Mouse (Mus musculus) stomach, embryonic 14.5 days (tissue): ENCODE measurements around the gene Foxe3. TPM values are rescaled to one million over a fixed set of nuclear protein-coding genes. Genes with fewer than 3 reads are reported as not detected.

Source experiments
- ATAC-seq: fragments of 200-750 bp; cut with Nextera tagmentation; 2 replicates; pipeline ENCODE4 v1.8.0; 2017; ENCODE audit warnings: low read depth, moderate TSS enrichment; ENCODE audit not compliant: insufficient number of reproducible peaks, insufficient read depth, low FRiP score
- H3K27ac ChIP-seq: fragments of 300-500 bp; sonication (generic); 2 replicates; pipeline ENCODE4 v1.5.1; 2014; ENCODE audit warnings: mild to moderate bottlenecking, low read length, moderate library complexity, mixed read lengths
- H3K27me3 ChIP-seq: fragments of 300-500 bp; sonication (generic); 2 replicates; pipeline ENCODE4 v1.6.1; 2014; ENCODE audit warnings: low read length, control low read depth, mixed read lengths; ENCODE audit not compliant: control insufficient read depth, insufficient read depth
- H3K36me3 ChIP-seq: fragments of 300-500 bp; sonication (generic); 2 replicates; pipeline ENCODE4 v1.6.1; 2014; ENCODE audit warnings: mild to moderate bottlenecking, control low read depth, low read length, moderate library complexity, mixed read lengths; ENCODE audit not compliant: control insufficient read depth, insufficient read depth
- H3K4me1 ChIP-seq: fragments of 300-500 bp; sonication (generic); 2 replicates; pipeline ENCODE4 v1.6.1; 2014; ENCODE audit warnings: low read length, control low read depth, mixed read lengths; ENCODE audit not compliant: control insufficient read depth, insufficient read depth
- H3K4me2 ChIP-seq: fragments of 300-500 bp; sonication (generic); replicated peaks from 2 replicates; pipeline ENCODE4 v1.6.1; 2014; ENCODE audit warnings: low read depth, low read length, control low read depth
- H3K4me3 ChIP-seq: fragments of 300-500 bp; sonication (generic); 2 replicates; pipeline ENCODE4 v1.5.1; 2014; ENCODE audit warnings: low read depth, low read length, control low read depth
- H3K9ac ChIP-seq: fragments of 300-500 bp; sonication (generic); replicated peaks from 2 replicates; pipeline ENCODE4 v1.6.1; 2014; ENCODE audit warnings: low read depth, mild to moderate bottlenecking, control low read depth, low read length, moderate library complexity, mixed read lengths
- H3K9me3 ChIP-seq: fragments of 300-500 bp; sonication (generic); 2 replicates; pipeline ENCODE4 v1.6.1; 2016; ENCODE audit warnings: low read depth, low read length, control low read depth; ENCODE audit not compliant: control insufficient read depth
- WGBS: fragments of 180-500 bp; shearing (Covaris S2); extraction: QIAGEN DNeasy Blood & Tissue Kit; methylation state at CpG from one replicate; pipeline ENCODE4 v1.1.7; 2014; 5-methylcytosine and 5-hydroxymethylcytosine counted together
- polyA plus RNA-seq: library from polyadenylated mRNA; unstranded; fragments of >200 nt; fragmentation: Nextera tagmentation; extraction: Ambion mirVana; gene quantifications from 2 replicates; pipeline ENCODE4 v1.2.1, GENCODE M21; 2014

Gene Foxe3
- polyA plus RNA-seq, 1 experiment from 2014 or later, result not detected

DNA sequence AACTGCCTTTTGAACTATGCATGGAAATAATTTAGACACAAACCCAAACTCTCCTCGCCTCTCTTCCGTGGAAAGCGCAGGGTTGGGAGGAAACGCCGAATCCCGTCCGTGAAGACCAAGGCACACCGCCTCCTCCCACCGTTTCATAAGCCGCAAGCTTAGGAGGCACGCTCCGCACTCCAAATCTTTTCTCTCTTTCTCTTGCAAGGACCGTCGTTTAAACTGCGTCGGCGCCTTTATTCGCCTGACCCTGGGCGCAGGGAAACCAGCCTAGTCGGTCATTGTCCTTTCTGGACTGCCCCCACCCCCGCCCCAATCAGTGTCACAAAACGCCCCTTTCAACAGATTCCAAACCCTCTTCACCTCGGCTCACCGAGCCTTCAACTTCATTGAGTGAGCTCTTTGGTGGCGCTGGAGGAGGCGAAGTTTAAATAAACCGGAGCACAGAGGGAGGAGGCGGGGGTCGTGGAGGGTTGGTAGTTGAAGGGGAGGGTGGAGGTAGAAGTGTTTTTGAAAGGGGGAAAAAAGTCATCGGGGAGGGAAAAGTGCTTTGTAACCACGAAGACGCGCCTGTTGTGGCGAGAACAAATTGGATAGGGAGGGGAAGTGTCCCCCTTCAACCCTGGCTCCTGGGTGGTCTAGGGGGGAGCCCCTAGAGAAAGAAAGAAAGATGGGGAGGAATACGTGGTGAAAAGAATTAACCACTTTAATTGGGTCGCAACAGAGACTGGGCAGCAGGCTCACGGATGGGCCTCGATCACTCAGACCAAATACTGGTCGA is 23.0 kb downstream of the Foxe3 start:
- Histone ChIP-seq H3K9me3 (no peaks in the 10 kb centered on the region), H3K4me2 (peak overlapping the region; percentile 29; the same call in 1 of the 2 replicates), H3K27ac (no peak overlapping the region), H3K36me3 (no peaks in the 10 kb centered on the region), H3K4me1 (peaks cover 3% of the 10 kb centered on the region; the same call in 1 of the 2 replicates), H3K4me3 (0 out of 2 replicates have a peak overlapping the region, but pooled peaks have one; percentile 15), H3K27me3 (peaks cover 73% of the 10 kb centered on the region), H3K9ac (no peak overlapping the region)
- WGBS, result 3% methylated on average over 39 of the region's 39 CpGs
- no peak for ATAC-seq

DNA sequence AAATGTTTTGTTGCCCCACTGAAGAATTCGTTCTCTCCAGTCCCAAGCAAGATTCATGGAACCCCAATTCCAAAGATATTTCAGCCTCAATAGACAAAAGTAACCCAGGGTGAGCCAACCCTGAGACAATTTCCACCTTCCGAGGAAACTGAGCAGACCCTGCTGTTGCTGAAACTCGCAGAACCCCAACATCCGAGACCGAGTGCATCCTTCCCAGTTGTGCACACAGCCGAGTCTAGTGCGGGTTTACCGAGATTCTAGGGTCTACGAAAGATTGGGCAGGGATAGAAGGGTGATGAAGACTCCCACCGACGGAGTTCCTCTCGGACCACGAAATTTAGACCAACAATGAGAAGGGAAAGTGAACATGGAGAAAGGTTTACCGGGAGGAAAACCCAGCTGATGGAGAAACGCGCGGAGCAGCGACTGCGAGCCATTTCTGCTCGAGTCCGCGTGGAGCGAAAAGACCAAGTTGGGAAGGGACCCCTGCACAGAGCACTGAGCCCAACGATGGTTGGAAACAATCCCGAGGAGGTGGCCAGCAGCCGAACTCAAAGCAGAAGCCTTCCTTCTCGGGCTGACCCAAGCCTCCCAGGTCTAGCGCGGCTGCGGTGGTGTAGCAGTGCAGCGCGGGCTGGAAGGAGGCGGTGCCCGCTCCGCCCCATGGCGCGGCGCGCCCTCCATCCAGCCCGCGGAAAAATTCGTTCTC is 24.0 kb downstream of the Foxe3 start:
- Histone ChIP-seq H3K27me3 (peaks cover 63% of the 10 kb centered on the region), H3K4me3 (peak overlapping the region; percentile 15; the same call in 1 of the 2 replicates), H3K9me3 (no peaks in the 10 kb centered on the region), H3K4me2 (peak overlapping the region; percentile 29), H3K9ac (no peak overlapping the region), H3K36me3 (no peaks in the 10 kb centered on the region), H3K27ac (no peak overlapping the region), H3K4me1 (no peaks in the 10 kb centered on the region)
- no peak for ATAC-seq
- under 1% methylated on average over 42 of the region's 42 CpGs for WGBS

DNA sequence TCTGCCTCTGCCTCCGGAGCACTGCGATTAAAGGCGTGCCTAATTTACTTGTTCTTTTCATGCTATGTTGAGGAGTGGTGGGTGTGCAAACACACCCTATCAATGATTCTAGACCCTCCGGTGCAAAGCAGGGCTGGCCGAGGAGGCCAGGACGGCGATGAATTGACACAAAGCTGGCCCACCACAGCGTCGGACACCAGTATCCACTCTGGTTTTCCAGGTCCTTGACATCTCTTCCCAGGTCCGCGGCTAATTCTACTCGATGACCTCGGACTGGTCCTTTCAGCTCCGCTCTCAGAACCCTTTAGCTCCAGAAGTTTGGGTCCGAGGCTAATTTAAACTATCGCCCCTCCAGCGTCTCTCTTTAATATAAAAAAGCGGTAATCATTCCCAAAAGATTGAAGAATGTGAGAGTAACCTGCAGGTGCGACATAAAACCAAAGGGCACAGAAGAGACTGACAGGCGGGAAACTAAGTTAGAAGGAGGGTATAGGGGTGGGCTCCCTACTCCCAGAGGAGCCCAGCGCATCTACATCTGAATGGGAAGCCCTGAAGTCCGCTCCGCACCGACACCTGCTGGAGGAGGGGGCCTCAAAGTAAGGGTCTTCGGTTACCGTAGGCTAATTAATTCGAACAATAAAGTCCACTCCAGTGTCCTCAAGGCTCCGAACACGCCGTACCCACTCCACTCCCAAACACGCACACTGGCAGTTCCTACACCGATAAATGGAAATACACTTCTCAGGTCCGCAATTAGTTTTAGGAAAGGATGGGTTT is 24.8 kb downstream of the Foxe3 start:
- Histone ChIP-seq H3K4me3 (no peak overlapping the region), H3K27ac (no peak overlapping the region), H3K27me3 (peaks cover 57% of the 10 kb centered on the region), H3K36me3 (no peaks in the 10 kb centered on the region), H3K9me3 (no peaks in the 10 kb centered on the region), H3K9ac (no peak overlapping the region), H3K4me2 (no peak overlapping the region), H3K4me1 (no peaks in the 10 kb centered on the region)
- WGBS, result 5% methylated on average over 33 of the region's 33 CpGs
- ATAC-seq, result no peak

DNA sequence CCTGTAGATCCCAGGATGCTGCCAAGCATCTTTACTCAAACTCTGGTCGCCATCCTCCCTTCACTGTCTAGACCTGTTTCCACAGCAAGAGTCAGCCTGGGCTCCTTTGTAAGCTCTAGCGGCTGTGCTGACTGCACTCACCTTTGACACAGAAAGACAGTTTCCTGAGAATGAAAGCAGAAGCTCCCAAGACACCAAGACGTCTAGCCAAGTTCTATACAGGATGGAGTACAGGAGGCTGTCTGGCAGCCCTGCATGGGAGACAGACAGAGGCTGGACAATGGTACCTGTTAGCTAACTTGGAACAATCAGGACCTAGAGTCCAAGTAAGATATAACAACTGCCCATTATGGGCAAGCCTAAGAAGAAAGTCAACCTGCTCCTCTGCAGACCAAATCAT is 25.9 kb downstream of the Foxe3 start:
- no peak for ATAC-seq
- no peak overlapping the region for H3K4me3 ChIP-seq
- no peaks in the 10 kb centered on the region for H3K36me3 ChIP-seq
- H3K4me2 ChIP-seq, result no peak overlapping the region
- H3K9ac ChIP-seq, result no peak overlapping the region
- H3K27ac ChIP-seq, result no peak overlapping the region
- peaks cover 45% of the 10 kb centered on the region for H3K27me3 ChIP-seq
- no peaks in the 10 kb centered on the region for H3K4me1 ChIP-seq
- no peaks in the 10 kb centered on the region for H3K9me3 ChIP-seq
- WGBS, result 18% methylated on average over 3 of the region's 3 CpGs

DNA sequence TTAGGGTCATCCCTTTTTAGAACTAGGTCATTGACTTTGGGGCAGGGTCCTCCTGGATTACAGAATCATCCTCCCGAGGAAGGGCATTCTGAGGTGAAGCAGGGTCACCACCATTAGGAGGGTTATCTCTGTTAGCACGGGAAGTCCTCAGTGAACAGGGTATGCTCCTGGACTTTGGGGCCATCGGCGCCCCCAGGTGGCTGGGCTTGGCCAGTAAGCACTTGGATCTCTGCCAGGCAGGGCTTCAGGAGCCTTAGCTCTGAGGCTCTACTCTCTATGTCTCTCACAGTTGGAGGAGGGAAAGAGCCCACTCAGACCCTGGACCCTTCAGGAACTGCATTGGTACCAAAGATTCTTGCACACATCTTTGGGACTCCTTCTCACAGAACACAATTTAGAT is 28.0 kb downstream of the Foxe3 start:
- peaks cover 32% of the 10 kb centered on the region for H3K27me3 ChIP-seq
- H3K27ac ChIP-seq, result no peak overlapping the region
- no peaks in the 10 kb centered on the region for H3K9me3 ChIP-seq
- H3K4me3 ChIP-seq, result no peak overlapping the region
- no peak for ATAC-seq
- WGBS, result 5% methylated on average over 4 of the region's 4 CpGs
- no peaks in the 10 kb centered on the region for H3K36me3 ChIP-seq
- no peak overlapping the region for H3K4me2 ChIP-seq
- H3K4me1 ChIP-seq, result no peaks in the 10 kb centered on the region
- no peak overlapping the region for H3K9ac ChIP-seq

DNA sequence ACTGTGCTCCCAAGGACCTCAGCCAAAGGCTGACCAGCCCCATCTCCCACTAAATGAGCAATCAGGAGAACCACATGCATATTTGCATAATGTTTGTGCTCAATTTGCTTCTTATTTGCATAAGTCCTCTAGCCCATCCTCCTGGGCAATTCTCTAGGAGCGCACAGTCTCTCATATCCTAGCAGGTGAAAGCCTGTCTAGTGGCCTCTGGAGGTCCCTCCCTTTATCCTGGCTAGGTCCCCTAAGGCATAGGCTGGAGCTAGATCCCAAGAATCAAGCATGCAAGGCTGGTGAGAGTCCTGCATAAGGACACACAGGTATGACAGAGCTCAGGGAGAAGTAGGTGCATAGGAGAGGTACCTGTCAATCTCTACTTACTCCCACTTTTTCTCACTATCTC is 43.6 kb downstream of the Foxe3 start:
- Histone ChIP-seq H3K9ac (no peak overlapping the region), H3K27ac (no peak overlapping the region), H3K4me3 (no peak overlapping the region), H3K4me1 (no peaks in the 10 kb centered on the region), H3K27me3 (no peaks in the 10 kb centered on the region), H3K36me3 (no peaks in the 10 kb centered on the region), H3K9me3 (no peaks in the 10 kb centered on the region), H3K4me2 (no peak overlapping the region)
- no peak for ATAC-seq
- WGBS, result 88% methylated on average over 1 of the region's 1 CpGs

DNA sequence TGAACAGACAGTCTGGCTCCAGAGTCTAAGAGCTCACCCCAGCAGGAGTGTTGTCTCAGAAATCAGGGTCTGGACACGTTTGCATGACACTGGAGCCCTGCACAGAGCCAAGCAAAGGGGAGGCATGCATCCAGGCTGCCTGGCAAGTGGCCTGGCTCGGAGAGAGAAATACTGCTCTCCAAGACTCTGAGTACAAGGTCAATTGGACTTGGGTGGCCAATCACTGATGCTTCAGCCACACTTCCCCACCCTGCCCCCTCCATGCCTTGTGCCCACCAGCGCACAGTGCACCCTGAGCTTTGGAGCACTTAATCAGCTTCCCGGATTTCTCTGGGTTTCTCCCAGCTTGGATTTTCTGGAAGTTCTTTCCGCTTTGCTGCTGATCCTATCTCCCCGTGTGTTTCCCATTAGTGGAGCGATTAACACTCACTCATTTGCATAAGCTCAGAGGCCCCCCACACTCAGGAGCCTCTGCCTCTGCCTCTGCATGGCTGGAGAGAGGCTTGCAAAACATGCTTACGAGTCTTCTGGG is 49.3 kb downstream of the Foxe3 start:
- no peaks in the 10 kb centered on the region for H3K36me3 ChIP-seq
- H3K9ac ChIP-seq, result no peak overlapping the region
- H3K9me3 ChIP-seq, result no peaks in the 10 kb centered on the region
- H3K4me3 ChIP-seq, result no peak overlapping the region
- H3K4me2 ChIP-seq, result no peak overlapping the region
- 51% methylated on average over 8 of the region's 8 CpGs for WGBS
- H3K27ac ChIP-seq, result no peak overlapping the region
- H3K27me3 ChIP-seq, result no peaks in the 10 kb centered on the region
- H3K4me1 ChIP-seq, result no peaks in the 10 kb centered on the region
- no peak for ATAC-seq
